Mouse (Mus musculus) yolk sac, embryonic 10.5 days (tissue): ENCODE measurements around the gene AI854703.
A peak's percentile ranks its signal among the peaks of the same experiment; 100 is the strongest.
"Not testable (repeated sequence)": the region's sequence is repeated elsewhere in the genome, so short reads cannot be mapped to it uniquely, and the experiment has no call there.

ENCODE experiments used
- DNase-seq: peaks from one replicate; pipeline ENCODE4 v3.0.0-alpha.2; 2017; ENCODE audit warnings: low spot score

The AI854703 gene

DNA sequence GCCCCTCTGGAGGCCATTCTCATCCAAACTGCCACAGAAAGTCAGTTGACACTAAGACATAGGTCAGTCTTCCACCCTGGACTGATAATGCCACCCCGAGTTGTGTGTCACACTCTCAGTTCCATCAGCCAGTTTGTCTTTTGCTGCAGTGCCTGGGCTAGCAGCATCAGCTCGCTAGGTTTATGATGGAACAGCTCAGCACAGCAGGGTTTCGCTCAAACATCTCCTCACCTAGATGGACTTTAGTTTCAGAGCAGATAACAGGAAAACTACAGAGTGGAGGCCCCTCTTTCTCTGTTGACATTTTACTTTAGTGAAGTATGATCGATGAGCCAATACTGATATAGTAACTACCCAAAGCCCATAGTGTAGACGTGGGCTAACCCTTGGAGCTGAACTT lies 11.8 kb upstream of the AI854703 start:
- DNase-seq: no peak

DNA sequence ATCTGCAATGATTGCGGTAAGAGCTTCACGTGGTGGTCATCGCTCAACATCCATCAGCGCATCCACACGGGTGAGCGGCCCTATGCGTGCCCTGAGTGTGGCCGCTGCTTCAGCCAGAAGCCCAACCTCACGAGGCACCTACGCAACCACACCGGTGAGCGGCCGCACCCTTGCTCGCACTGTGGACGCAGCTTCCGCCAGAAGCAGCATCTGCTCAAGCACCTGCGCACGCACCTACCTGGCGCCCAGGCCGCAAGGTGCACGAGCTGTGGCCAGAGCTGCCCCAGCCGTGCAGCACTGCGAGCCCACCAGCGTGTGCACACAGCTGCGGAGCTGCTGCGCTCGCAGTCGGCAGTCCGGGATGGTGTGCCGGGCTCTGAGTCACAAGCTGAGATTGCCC lies 6.5 kb upstream of the AI854703 start:
- DNase-seq: no peak

DNA sequence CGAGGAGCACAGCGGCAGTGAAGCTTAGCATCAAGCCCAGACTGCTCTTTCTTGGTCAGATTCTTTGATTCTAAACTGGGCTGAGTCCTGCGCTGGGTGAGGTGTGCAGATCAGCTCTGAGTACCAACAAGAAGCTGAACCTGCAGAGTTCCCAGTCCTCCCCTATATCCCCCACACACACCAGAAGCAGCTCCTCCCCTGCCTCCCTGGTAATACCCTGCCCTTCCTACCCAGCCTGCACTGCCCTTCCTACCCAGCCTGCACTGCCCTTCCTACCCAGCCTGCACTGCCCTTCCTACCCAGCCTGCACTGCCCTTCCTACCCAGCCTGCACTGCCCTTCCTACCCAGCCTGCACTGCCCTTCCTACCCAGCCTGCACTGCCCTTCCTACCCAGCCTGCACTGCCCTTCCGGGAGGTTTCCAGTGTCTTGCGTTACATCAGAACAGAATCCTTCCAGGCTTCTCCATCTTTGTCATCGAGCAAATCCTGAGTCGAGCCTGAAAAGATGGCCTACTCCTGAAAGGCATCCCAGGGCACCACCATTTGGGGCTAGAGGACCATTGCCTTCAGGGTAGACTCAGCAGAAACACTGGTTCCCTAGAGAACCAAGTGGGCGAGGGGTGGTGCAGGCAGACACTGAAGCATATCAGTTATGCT lies 4.2 kb upstream of the AI854703 start:
- not testable (repeated sequence) for DNase-seq

DNA sequence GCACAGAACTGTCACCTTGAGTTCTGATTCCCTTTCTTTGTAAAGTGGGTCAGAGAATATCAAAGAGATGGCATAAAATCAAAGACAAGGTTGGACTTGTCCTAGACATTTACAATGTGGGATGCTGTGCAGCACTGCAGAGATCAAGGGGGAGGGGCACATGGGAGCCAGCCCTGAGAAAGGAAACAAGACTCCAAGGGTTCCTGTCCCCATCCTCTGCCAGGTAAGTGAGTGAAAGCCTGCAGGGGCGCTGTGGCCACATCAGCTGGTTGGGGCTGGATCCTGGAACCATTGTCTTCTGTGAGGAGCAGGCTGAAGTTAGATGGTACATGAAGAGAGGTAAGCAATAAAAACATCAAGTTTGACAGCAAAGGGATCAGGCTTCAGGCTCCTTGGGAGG lies 3.1 kb upstream of the AI854703 start:
- no peak for DNase-seq

DNA sequence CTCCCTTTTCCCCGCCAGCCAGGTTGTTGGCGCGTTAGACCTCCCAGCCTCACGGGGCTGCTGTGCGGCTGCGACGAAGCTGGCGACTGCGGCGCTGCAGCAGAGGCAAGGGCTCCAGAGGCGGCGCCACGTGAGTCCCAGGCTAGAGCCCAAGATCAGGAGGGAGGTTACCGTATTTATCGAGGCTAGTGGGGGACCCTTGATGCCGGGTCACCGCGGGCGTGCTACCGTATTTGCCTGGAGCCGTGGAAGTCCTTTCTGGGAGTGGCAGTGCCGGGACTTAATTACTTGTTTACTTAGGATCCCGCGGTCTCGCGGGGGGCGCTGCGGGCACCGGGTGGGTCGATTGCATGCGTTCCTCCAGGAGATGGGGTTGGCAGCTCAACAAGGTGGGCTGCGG lies 420 bp downstream of the AI854703 start:
- peak; percentile 32 for DNase-seq

DNA sequence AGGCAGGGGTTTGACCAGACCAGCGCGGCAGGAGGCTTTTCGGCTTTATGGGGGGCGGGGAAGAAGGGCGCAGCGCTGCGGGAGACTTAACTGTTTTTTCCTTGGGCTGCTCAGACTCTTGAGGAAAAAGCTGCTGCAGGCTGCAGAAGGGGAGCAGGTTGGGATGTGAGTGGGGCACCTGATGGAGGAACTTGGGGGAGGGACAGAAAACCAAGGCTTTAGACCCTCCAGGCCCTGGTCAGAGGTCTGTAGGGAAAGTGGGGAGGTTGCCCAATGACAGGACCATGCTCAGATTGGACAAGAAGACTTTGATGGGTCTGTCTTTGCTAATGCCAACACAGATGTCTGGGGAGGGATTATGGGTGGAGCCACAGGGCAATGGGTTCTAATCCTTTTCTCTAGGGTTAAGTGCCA lies 954 bp downstream of the AI854703 start:
- DNase-seq: no peak

DNA sequence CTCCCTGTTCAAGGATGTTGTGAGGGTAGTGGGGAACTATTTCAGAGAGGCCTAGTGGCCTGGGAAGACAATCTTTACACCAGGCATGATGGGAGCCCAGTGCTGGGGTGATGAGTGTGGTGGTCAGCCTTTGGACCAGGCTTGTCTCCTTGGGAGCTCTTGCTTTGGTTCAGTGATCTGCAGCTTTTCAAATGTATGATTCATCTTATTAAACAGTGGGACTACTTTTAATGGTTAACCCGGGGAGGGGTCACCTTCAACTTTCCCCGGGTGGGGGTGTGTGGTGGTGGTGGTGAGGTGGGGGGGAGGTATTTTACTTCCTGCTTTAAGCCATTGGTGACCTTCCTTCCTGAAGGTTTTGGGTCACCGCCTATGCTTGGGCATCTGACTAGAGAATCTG lies 1.8 kb downstream of the AI854703 start:
- no peak for DNase-seq

DNA sequence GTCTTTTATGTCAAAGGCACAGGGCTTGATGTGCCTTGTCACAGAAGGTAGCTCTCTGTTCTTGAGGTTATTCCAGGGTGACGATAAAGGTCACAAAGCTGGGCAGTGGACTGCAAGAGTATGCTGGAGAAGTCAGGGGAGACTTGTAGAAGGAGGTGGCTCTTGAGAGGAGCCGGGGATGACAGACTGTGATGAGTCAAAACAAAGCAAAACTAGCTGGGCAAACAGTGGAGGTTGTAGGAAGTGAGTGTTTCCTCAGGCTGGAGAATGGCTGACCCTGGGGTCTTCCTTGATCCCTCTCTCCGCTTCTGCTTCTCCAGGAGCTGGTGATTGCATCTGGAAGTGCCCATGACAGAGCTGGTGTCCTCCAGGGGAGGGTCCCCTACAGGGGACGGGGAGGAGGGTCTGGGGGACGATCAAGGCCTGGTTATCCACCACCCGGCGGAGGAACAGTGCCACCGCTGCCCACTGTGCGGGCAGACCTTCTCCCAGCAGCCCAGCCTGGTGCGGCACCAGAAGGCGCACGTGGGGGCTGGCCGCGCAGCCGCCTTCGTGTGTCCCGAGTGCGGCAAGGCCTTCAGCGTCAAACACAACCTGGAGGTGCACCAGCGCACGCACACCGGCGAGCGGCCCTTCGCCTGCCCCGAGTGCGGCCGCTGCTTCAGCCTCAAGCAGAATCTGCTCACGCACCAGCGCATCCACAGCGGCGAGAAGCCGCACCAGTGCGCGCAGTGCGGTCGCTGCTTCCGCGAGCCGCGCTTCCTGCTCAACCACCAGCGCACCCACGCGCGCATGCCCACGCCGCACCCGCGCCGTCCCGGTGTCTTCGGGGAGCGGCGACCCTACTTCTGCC lies 2.5 kb downstream of the AI854703 start:
- no peak for DNase-seq

DNA sequence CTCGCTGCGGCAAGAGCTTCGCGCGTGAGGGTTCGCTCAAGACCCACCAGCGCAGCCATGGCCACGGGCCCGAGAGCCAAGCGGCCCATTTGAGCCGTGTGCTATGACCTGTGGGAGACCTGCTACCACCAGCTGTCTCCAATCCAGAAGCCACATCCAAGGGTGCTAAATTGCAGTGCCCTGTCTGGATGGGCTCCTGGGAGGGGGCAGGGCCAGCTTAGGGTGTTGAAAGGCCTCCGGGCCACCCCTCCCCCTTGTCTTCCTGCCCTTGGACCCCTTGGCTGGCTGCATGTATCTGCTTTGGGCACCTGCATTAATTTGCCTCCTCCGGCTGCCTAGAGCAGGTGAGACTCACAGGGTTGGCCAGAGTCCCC lies 3.1 kb downstream of the AI854703 start:
- DNase-seq: no peak

DNA sequence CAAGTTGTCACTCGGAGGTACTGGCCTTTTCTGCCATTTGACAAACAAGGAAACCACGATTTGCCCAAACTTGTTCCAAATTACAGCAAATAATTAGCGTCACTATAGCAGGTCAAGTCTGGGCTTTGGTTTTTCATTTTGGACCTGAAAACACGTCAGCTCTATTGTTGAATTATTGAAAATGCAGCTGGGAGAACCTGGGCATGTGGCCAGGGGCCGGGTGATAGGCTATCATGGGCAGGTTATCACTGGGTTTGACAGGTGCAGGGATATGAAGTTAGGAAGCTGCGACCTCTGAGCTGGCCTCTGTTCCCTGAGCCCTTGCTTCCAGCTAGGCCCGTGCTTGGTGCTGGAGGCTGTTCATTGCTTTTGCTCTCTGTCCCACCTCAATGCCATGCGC lies 4.3 kb downstream of the AI854703 start:
- DNase-seq: no peak

DNA sequence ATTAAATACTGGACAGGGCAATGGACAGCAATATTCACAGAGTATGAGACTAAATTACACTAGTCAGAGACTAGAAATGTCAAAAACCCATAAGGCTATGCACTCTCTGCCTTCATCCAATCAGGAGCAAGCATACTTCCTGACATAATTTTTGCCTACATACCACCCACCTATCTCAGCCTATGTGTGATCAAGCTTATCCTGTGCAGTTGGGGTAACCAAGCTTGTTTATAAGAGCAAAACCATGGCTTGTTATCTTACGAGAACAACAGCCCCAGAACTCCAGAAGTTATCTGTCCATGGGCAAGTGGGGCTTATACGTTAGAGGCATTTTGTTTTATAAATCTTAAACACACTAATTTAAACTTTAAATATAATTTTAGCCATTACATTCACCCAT lies 8.5 kb downstream of the AI854703 start:
- no peak for DNase-seq

DNA sequence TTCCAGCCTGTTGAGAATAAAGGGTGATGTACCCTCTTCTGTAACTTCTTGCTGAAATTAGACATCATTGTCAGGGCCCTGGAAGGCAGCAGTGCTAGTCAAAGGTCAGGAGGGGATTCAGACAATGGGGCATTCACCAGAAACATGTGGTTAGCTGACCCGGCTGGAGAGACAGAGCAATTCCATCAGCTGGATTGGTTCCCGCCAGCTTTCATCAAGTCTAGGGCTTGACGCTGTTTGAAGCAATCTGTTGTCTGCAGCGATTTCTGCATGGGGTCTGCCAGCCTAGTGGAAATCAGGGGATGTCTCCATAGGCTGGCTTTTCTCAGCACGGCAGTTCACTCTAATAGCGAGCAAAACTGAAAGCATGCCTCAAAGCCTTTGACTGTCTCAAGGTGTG lies 10.0 kb downstream of the AI854703 start:
- DNase-seq: no peak

DNA sequence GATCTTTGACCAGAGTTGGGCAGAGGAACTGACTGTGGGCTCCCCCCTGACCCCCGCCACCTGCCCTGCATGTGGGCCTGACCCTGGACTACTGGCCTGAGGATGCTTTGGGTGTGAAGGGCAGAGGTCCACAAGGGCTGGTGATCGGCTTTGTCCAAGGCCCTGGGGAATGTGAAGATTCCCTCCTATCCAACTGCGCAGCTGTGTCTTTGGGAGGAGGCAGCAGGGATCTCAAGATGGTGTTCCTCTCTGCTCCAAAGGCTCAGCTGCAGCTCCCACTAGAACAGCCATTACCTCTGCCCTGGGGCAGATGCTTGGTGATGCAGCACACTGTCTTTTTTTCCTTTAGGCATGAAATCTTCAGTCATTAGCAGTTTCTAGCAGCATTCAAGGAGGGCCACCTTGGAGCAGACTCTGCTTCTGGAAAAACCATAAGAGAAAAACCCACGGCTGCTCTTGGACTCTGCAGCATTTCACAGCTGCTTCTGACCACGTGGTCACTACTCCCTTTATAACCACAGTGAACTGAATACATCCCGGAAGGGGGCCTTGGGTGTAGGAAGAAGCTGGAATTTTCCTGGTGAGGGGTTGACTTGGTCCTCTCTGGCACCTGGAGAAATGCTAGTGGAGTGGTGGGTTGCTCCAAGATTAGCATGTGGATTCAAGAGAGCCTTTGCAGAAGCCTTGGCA lies 11.4 kb downstream of the AI854703 start:
- no peak for DNase-seq

DNA sequence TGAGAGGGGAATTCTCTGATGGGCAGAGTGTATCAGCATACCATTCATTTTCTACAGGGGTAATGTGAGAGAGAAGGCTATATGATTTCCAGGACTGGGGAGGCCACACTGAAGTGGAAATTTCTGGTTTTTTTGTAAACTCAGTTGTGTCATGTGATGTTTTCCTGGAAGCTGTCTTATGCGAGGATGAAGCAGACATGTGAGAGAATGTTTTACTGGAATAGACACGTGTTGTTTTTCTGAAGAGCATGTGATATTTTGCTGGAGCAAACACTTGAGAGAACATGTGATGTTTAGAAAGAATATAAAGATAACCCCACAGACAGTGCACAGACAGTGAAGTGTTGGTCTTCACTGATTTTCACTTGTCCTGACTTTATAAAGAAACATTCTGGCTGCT lies 12.0 kb downstream of the AI854703 start:
- no peak for DNase-seq

DNA sequence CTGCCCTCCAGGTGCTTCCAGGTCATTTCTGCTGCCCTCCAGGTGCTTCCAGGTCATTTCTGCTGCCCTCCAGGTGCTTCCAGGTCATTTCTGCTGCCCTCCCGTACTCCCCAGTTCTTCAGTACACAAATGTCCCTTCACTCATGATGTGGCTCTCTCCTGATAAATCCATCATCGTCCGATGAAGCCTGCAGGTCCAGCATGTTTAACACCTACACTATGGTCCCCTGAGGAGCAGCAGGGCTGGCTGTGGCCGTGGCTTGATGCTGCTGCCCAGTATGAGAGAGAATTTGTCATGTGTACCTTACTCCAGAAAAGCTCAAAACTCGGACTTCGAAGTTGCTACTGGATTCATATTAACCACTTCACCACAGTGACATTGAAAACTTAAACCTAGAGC lies 14.8 kb downstream of the AI854703 start:
- DNase-seq: no peak

DNA sequence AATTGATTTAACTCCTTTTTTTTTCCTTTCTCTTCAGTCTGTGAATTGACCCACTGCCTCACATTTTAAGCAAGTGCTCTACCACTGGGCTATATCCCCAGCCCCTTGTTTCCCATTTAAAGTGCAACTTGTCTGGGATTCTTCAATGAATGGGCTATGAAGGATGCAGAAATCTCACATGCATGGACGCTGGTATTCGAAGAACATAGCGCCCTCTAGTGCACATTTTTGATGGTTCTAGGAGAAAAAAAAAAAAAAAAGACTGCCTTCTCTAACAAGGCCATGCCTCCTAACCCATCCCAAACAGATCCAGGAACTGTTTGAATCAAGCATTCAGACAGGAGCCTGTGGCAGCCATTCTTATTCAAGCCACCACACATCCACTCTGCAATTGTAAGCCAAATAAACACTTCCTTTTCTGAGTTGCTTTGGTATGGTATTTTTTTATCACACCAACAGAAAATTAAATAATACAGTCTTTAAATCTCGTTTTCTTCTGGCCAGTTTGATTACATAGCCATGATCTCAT lies 16.3 kb downstream of the AI854703 start:
- DNase-seq: no peak

DNA sequence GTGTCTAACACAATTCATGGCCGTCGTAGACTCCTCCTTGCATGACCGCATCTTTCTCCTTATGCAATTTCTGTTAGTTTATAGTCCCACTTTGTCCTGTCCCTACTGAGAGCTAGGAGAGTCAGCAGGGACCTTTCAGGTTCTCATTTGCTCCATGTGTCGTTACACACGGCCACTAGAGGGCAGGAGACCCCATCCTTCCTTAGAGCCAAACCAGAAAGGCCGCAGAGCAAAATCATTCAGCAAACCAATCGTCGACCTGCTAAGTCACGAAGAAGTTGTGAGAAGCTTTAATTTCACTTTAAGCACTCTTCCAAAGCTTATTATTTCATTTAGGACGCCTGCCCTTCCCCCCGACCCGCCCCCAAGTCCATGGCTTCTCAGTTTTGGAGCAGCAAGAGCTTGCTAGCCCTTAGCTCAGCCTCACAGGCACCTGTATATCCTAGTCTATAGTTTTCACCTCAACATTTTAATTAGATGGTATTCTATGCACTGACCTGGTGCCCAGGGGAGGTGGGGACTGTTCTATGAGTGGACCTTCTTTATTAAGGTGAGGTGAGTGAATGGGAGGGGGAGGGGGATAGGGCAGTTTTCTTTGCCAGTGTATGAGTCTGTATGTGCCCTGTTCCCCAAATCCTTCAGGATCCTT lies 19.2 kb downstream of the AI854703 start:
- DNase-seq: peak; percentile 64

DNA sequence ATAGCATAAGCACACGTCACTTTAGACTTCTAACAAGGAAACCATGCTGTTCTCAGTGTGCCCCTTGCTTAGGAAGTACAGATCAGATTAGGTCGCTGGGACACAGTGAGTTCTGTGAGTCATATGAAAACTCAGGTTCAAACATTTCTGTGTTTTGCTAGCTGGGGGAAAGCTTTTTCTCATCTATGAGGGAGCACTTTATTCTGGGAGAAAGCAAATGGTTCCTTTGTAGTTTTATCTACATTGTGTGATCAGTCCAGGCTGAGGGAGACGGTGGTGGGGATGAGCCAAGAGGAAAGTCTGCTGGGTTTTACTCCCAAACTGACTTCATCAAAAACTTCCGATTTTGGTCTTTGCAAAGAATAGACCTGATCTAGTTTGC lies 19.7 kb downstream of the AI854703 start:
- no peak for DNase-seq

DNA sequence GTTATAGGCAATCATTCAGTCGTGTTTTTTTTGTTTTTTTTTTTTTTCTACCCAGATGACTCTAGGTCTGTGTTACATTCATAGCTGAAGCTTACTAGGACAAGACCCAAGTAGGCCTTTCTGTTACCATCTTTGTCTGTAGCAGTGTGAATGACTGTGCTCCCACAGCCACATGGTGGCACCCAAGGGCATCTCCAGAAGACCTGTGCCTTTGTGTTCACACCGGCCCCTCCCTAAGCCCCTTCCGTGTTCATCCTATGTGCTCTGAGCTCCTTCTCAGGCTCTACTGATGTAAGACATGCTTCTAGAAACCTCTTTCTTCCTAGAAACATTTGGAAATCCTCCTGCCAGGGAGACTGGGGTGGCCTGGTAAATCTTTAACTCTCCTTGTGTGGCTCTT lies 20.4 kb downstream of the AI854703 start, which contains the start of gene Gimap8:
Gimap8 (plus strand) TSS at position 240 of the 400 bp plus-strand sequence.
- peak; percentile 57 for DNase-seq

DNA sequence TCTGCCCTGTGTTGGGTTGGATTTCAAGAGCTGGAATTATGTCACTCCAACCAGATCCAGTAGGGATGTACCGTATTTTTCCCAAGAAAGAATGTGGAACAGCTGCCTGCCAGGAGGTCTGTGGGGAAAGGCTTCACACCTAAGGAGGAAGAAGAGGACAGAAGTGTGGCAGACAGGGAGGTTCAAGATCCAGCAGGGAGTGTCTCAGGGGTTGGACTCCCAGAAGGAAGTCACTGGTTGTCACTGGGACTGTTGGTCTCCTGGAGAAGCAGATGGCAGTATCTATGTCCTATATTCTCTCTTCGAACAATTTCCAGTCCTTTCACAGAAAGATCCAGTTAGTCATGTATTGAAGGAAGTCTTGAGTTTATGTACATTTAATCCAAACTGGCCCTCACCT lies 21.0 kb downstream of the AI854703 start:
- DNase-seq: no peak

DNA sequence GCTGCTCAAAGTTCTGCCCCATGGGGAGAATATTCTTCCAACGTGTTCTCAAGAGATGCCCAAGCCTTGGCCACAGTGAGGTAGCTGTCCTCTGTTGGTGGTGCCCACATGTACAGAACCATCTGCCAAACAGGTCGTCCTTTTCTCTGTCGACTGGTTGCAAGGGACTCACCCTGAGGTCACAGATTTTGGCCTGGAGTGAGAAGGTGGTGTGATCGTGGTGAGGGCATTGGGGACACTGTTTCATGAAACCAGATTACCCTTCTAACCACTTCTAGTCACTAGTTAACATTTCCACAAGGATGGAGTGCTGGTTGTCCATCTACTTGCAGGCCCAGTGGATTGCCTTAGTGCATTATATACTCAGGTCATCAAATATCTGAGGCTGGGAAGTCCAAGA lies 22.2 kb downstream of the AI854703 start:
- no peak for DNase-seq

DNA sequence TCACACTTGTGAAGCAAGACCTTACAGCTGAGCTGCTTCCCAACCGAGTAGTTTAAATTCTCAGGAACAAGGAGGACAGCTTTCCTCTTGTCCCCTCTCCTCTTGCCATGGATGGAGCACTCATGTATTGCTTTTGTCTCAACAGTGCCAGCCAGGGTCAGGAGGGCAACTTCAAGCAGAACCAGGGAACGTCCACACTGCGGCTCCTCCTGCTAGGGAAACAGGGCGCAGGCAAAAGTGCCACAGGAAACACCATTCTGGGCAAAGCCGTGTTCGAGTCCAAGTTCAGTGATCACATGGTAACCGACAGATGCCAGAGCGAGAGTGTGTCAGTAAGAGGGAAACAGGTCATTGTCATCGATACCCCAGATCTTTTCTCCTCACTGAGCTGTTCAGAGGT lies 23.5 kb downstream of the AI854703 start:
- DNase-seq: no peak
